Mouse (Mus musculus) small intestine, adult 2 months (tissue): ENCODE results near the gene Igf2bp1.

Source experiments
- CTCF ChIP-seq: fragments of 200-500 bp; IDR thresholded peaks from 2 replicates; pipeline ENCODE4 v1.5.1; 2012; ENCODE audit warnings: low read depth, mild to moderate bottlenecking, control low read depth, inconsistent platforms, low read length, moderate library complexity, mixed read lengths; ENCODE audit not compliant: insufficient replicate concordance, insufficient read length; ENCODE audit errors: extremely low read depth
- POLR2A ChIP-seq: fragments of 200-500 bp; IDR thresholded peaks from 2 replicates; pipeline ENCODE4 v1.6.1; 2012; ENCODE audit warnings: low read depth, mild to moderate bottlenecking, control low read depth, inconsistent platforms, low read length, moderate library complexity

DNA sequence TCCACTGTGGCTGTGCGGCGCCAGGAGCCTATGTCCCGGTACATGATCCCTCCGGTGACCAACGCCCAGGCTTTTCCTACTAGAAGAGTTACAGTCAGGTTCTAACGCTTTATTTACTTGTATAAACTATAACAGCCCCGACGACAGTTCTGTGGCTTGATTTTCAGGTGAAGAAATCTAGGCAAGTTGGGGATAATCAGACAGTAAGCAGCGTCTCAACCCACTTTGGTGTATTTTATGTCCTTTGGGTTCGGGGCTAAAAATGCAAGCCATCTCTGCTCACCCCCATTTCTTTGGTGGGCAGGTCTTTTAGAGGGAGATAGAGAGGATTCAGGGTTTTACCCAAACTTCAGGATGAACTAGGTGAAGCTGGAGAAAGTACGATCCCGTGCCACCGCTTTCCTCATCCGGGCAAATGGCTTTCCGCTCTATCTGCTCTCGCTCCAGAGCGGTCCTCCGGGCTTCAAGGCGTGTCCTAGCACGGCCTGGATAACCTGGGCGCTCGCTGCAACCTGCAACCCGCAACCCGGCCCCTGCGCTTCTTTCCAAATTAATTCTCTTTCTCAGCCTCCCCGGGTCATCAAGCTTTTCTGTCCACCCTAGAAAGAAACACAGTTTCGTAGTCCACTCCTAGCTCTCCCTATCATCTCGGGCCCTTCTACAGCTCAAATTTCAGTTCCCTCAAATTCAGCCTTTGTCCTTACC, 90.6 kb downstream of the Igf2bp1 start:
- TF ChIP-seq POLR2A (peak; percentile 7; the same call in 1 of the 2 replicates), CTCF (no peak)
